Mouse (Mus musculus) liver, embryonic 11.5 days (tissue): ENCODE data around the gene Fam174a. TPM values are rescaled to one million over a fixed set of nuclear protein-coding genes. Genes with fewer than 3 reads are reported as not detected.

Source experiments
- ATAC-seq: fragments of 200-750 bp; cut with Nextera tagmentation; replicated peaks from 2 replicates; pipeline ENCODE4 v1.8.0; 2017; ENCODE audit warnings: moderate number of reproducible peaks, mild to moderate bottlenecking, moderate TSS enrichment, moderate library complexity; ENCODE audit not compliant: low FRiP score
- DNase-seq: peaks from one replicate; pipeline ENCODE4 v3.0.0-alpha.2; 2017; ENCODE audit warnings: low spot score
- H3K27ac ChIP-seq: fragments of 300-500 bp; sonication (generic); 2 replicates; pipeline ENCODE4 v1.5.1; 2014; ENCODE audit warnings: mild to moderate bottlenecking, low read depth, low read length, control low read depth
- H3K27me3 ChIP-seq: fragments of 300-500 bp; sonication (generic); replicated peaks from 2 replicates; pipeline ENCODE4 v1.6.1; 2014; ENCODE audit warnings: low read length, mixed read lengths; ENCODE audit not compliant: control insufficient read depth, insufficient read depth
- H3K36me3 ChIP-seq: fragments of 300-500 bp; sonication (generic); 2 replicates; pipeline ENCODE4 v1.6.1; 2014; ENCODE audit warnings: mild to moderate bottlenecking, low read length, moderate library complexity, mixed read lengths; ENCODE audit not compliant: control insufficient read depth, insufficient read depth
- H3K4me1 ChIP-seq: fragments of 300-500 bp; sonication (generic); replicated peaks from 2 replicates; pipeline ENCODE4 v1.6.1; 2014; ENCODE audit warnings: low read length, mixed read lengths; ENCODE audit not compliant: control insufficient read depth, insufficient read depth
- H3K4me2 ChIP-seq: fragments of 300-500 bp; sonication (generic); 2 replicates; pipeline ENCODE4 v1.6.1; 2014; ENCODE audit warnings: mild to moderate bottlenecking, control low read depth, moderate library complexity
- H3K4me3 ChIP-seq: fragments of 300-500 bp; sonication (generic); 2 replicates; pipeline ENCODE4 v1.5.1; 2014; ENCODE audit warnings: low read depth, low read length, control low read depth
- H3K9ac ChIP-seq: fragments of 300-500 bp; sonication (generic); 2 replicates; pipeline ENCODE4 v1.6.1; 2014; ENCODE audit warnings: low read depth, low read length, control low read depth
- H3K9me3 ChIP-seq: fragments of 300-500 bp; sonication (generic); 2 replicates; pipeline ENCODE4 v1.6.1; 2016; ENCODE audit warnings: low read length, inconsistent platforms, mixed read lengths; ENCODE audit not compliant: control insufficient read depth
- WGBS: fragments of 180-500 bp; shearing (Covaris S2); extraction: QIAGEN DNeasy Blood & Tissue Kit; methylation state at CpG from one replicate; pipeline ENCODE4 v1.1.7; 2014; 5-methylcytosine and 5-hydroxymethylcytosine counted together
- polyA plus RNA-seq: library from polyadenylated mRNA; unstranded; fragments of >200 nt; fragmentation: Nextera tagmentation; extraction: Ambion mirVana; gene quantifications from 2 replicates; pipeline ENCODE4 v1.2.1, GENCODE M21; 2014

Fam174a gene
- polyA plus RNA-seq, result 12.8 and 13.6 TPM in 2 replicates

DNA sequence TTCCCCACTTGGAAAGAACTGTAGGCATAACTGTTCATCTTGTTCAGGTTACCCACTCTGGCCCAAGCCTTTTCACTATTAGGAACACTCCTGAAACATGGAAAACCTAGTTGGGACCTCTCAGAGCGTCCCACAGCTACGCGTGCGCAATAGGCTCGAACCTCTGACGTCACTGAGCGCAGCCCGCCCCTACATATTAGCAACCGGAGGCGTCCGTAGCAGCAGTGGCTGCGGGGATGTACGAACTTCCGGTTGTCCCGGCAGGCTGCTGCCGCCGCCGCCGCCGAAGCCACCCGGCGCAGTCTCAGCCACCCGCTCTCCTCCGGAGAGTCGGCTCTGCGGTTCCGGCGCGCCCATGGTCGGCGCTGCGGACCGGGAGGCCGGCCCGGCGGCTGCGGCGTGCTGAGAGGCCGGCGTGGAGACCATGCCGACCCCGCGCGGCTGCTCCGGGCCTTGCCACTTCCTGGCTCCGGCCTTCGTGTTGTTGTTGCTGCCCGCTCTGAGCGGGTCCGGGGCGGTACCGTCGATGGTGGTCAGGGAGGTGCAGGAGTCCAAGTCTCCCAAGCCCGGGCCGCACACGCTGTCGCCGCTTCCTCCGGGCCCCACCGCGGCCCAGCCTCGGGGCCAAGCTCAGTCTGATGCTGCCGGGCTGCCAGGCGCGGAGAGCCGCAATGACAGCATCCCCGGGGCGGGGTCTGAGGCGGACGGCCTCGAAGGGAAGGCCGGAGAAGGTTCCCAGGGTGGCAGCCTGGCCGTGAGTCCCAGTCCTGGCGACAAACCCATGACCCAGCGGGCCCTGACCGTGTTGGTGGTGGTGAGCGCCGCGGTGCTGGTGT lies at the start of gene Fam174a:
TSS of gene Fam174a (plus strand) at position 231 of the 836 bp plus-strand sequence.
- DNase-seq (peak; percentile 83), ATAC-seq (peak; percentile 98)
- peaks cover 5% of the 10 kb centered on the region; the same call in 1 of the 2 replicates for H3K4me1 ChIP-seq
- H3K27ac ChIP-seq, result peak within 1 kb of the TSS; percentile 32; the same call in 1 of the 2 replicates
- H3K4me2 ChIP-seq, result peak within 1 kb of the TSS; percentile 93
- under 1% methylated on average over 74 of the region's 79 CpGs for WGBS
- H3K9me3 ChIP-seq, result no peaks in the 10 kb centered on the region
- peak within 1 kb of the TSS; percentile 84 for H3K9ac ChIP-seq
- H3K4me3 ChIP-seq, result peak within 1 kb of the TSS; percentile 90
- H3K27me3 ChIP-seq, result no peaks in the 10 kb centered on the region
- no peaks in the 10 kb centered on the region for H3K36me3 ChIP-seq

DNA sequence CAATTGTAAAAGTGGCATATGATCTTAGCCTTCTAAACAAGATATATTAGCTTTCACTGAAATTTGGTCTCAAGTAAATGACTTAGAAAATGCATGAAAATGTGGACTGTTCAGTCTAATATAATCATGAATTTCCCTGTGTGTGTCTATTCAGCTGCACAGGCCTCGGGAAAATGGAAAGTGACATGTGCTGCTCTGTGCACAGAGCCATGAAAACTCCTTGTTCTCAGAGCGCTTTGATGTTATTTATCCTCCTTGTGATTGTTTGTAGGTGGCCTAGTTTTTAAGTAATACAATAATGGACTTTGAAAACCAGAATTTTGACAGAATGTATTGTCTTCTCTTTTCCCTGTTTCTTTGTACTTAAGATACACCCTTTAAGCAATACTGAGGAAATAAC lies 49.6 kb upstream of the Fam174a start:
- WGBS, result 76% methylated on average over 2 of the region's 2 CpGs
- no peak for ATAC-seq
- H3K9ac ChIP-seq, result no peak overlapping the region
- no peaks in the 10 kb centered on the region for H3K4me1 ChIP-seq
- no peak for DNase-seq
- H3K36me3 ChIP-seq, result no peaks in the 10 kb centered on the region
- no peak overlapping the region for H3K4me3 ChIP-seq
- H3K4me2 ChIP-seq, result no peak overlapping the region
- no peak overlapping the region for H3K27ac ChIP-seq
- no peaks in the 10 kb centered on the region for H3K9me3 ChIP-seq
- H3K27me3 ChIP-seq, result no peaks in the 10 kb centered on the region

- Histone ChIP-seq H3K4me1 (no peaks in the 10 kb centered on the region), H3K36me3 (no peaks in the 10 kb centered on the region), H3K9me3 (no peaks in the 10 kb centered on the region), H3K27ac (no peak overlapping the region), H3K4me2 (no peak overlapping the region), H3K9ac (no peak overlapping the region), H3K27me3 (no peaks in the 10 kb centered on the region), H3K4me3 (no peak overlapping the region)
- WGBS, result 76% methylated on average over 13 of the region's 13 CpGs
- ATAC-seq, result no peak
- no peak for DNase-seq
Measured at GRCm38 (mm10) chr1:95267950-95268724, 45.3 kb upstream of the Fam174a start.

DNA sequence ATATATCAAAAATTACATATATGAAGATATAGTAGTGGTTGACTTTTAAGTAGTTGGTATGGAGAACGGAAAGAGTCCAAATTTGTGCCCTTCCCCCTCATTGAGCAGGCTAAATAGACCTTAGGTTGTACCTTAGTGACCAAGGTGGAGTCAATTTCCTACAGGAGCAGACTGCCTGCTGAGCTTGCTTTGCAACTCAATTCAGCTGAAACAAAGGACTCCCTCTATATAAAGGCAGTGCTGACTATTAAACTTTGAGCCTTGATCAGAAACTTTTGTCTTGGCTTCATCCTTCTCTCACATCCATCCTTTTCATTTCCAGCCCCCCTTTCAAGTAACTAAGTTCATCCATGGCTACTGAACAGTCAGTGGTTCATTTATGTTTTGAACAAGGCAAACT lies 40.1 kb upstream of the Fam174a start:
- Histone ChIP-seq H3K4me3 (no peak overlapping the region), H3K27ac (no peak overlapping the region), H3K4me2 (no peak overlapping the region), H3K4me1 (no peaks in the 10 kb centered on the region), H3K27me3 (no peaks in the 10 kb centered on the region), H3K9me3 (no peaks in the 10 kb centered on the region), H3K9ac (no peak overlapping the region), H3K36me3 (no peaks in the 10 kb centered on the region)
- WGBS, result 42% methylated on average over 1 of the region's 1 CpGs
- DNase-seq (no peak), ATAC-seq (no peak)

- Histone ChIP-seq H3K36me3 (no peaks in the 10 kb centered on the region), H3K4me1 (no peaks in the 10 kb centered on the region), H3K27ac (no peak overlapping the region), H3K9me3 (no peaks in the 10 kb centered on the region), H3K4me2 (no peak overlapping the region), H3K4me3 (no peak overlapping the region), H3K27me3 (no peaks in the 10 kb centered on the region), H3K9ac (no peak overlapping the region)
- WGBS, result 75% methylated on average over 5 of the region's 5 CpGs
- ATAC-seq, result no peak
- DNase-seq, result no peak
Measured at GRCm38 (mm10) chr1:95308324-95308723, 5.1 kb upstream of the Fam174a start.

DNA sequence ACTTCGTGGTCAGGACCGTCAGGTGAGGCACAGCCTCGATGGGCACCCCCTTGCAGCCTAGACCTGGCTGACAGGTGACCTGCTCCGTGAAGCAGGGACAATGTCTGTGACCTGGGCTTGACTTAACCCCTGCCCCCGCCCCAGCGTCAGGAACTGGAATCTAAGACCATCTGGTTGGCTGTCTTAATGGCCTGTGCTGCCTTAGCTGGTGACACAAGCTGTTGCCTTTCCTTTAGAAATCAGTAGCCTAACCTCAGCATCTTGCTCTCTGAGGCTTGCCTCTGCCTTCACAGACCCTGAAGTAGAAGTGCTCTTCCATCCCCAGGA lies 769 bp downstream of the Fam174a start:
- ATAC-seq, result peak; percentile 40; the same call in 1 of the 2 replicates
- H3K9me3 ChIP-seq, result no peaks in the 10 kb centered on the region
- H3K4me1 ChIP-seq, result peaks cover 5% of the 10 kb centered on the region; the same call in 1 of the 2 replicates
- DNase-seq, result no peak
- 0% methylated on average over 6 of the region's 6 CpGs for WGBS
- H3K27me3 ChIP-seq, result no peaks in the 10 kb centered on the region
- peak overlapping the region; percentile 90 for H3K4me3 ChIP-seq
- H3K9ac ChIP-seq, result peak overlapping the region; percentile 84
- H3K4me2 ChIP-seq, result peak overlapping the region; percentile 93
- no peaks in the 10 kb centered on the region for H3K36me3 ChIP-seq
- H3K27ac ChIP-seq, result peak overlapping the region; percentile 32; the same call in 1 of the 2 replicates

DNA sequence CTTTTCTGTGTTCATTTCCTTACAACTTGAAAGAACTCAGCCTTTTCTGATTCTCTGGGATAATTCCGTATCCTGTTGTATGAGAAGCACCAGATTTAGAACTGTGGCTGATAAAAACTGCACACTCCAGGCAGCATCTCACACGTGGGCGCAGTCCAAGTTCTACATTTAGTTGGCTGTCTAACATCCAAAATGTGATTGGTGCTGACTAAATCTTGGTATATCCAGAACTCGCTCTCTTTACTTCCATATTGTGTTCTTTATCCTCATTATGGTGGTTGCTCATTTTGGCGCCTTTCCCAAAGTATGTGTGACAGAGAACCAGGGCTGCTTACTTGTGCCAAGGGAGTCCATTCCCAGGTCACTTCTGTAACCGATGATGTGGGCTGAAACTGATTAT lies 2.6 kb downstream of the Fam174a start:
- no peak overlapping the region for H3K27ac ChIP-seq
- no peak overlapping the region for H3K4me3 ChIP-seq
- no peak overlapping the region for H3K4me2 ChIP-seq
- no peak overlapping the region for H3K9ac ChIP-seq
- H3K36me3 ChIP-seq, result no peaks in the 10 kb centered on the region
- no peaks in the 10 kb centered on the region for H3K9me3 ChIP-seq
- H3K4me1 ChIP-seq, result peaks cover 5% of the 10 kb centered on the region; the same call in 1 of the 2 replicates
- ATAC-seq (no peak), DNase-seq (no peak)
- H3K27me3 ChIP-seq, result no peaks in the 10 kb centered on the region
- 82% methylated on average over 6 of the region's 6 CpGs for WGBS

DNA sequence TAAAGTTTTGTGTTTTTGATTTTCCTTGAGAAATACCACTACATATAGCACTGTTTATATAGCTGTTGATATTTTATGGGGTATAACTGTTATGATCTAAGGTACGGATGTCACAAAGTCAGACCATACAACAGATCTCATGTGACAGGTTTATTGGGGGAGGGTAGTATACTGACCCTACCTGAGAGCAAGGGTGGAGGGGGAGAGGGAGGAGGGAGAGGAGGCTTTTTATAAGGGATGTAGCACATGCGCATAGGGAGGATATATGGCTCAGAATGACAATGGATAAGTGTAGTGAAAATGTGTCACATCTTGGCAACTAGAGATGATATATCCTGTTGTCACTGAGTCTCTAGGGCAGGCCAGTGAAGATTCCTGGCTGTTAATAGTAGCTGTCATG lies 8.8 kb downstream of the Fam174a start:
- Histone ChIP-seq H3K36me3 (no peaks in the 10 kb centered on the region), H3K27me3 (no peaks in the 10 kb centered on the region), H3K9ac (no peak overlapping the region), H3K4me3 (no peak overlapping the region), H3K4me1 (no peaks in the 10 kb centered on the region), H3K27ac (no peak overlapping the region), H3K4me2 (no peak overlapping the region), H3K9me3 (no peaks in the 10 kb centered on the region)
- DNase-seq (no peak), ATAC-seq (no peak)
- 93% methylated on average over 2 of the region's 2 CpGs for WGBS
